Mouse (Mus musculus): ENCODE results near the gene Nme8. TPM values are rescaled to one million over a fixed set of nuclear protein-coding genes. Genes with fewer than 3 reads are reported as not detected.

Nme8 gene
- total and polyA plus RNA-seq, 3 experiments, result not detected

GRCm38 (mm10) chr13:19624632-19625320, 72.8 kb downstream of the Nme8 start (continued):
- no peak for TF ChIP-seq GABPA (IDR thresholded peaks at IDR 0.05; ENCODE audit: low read depth, low read length)
- no peak for TF ChIP-seq USF2 (IDR thresholded peaks at IDR 0.05; ENCODE audit: borderline replicate concordance in 1 of 2, insufficient read depth in 1 of 2, low read depth in 1 of 2, low read length in 2 of 2)

DNA sequence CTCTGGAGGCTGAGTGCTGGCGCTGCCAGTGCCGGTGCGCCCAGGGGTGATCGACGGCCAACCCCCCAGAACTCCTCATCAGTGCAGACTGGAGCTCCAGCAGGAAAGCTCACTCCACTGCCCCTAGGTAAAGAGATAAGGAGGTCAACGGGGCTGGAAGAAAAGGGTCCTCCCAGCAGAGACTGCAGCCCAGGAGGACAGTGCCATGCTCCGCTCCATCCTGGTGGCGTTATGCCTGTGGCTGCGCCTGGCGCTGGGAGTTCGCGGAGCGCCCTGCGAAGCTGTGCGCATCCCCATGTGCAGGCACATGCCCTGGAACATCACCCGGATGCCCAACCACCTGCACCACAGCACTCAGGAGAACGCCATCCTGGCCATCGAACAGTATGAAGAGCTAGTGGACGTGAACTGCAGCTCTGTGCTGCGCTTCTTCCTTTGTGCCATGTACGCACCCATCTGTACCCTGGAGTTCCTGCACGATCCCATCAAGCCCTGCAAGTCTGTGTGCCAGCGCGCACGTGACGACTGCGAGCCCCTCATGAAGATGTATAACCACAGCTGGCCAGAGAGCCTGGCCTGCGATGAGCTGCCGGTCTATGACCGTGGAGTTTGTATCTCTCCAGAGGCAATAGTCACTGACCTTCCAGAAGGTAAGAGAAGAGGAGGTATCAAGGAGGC, 74.2 kb downstream of the Nme8 start:
- no peaks in the 10 kb centered on the region for H3K9me3 ChIP-seq (replicated peaks; ENCODE audit: insufficient read depth, low read length)
- no peak for DNase-seq (ENCODE audit: low read depth, low spot score)
- TF ChIP-seq MAZ (IDR thresholded peaks at IDR 0.05; ENCODE audit: low read depth, low read length) (no peak), MEF2A (IDR thresholded peaks at IDR 0.05; ENCODE audit: extremely low read depth, insufficient replicate concordance, low read depth, low read length, poor library complexity, severe bottlenecking) (no peak), HCFC1 (IDR thresholded peaks at IDR 0.05; ENCODE audit: low read depth, low read length) (no peak), USF2 (IDR thresholded peaks at IDR 0.05; ENCODE audit: borderline replicate concordance in 1 of 2, insufficient read depth in 1 of 2, low read depth in 1 of 2, low read length in 2 of 2) (no peak), BHLHE40 (IDR thresholded peaks at IDR 0.05; ENCODE audit: borderline replicate concordance, low read depth, low read length) (no peak), MYC (IDR thresholded peaks at IDR 0.05; ENCODE audit: low read depth, low read length) (no peak), KAT2A (conservative IDR thresholded peaks at IDR 0.05; ENCODE audit: low read depth, low read length) (no peak), POLR2A (IDR thresholded peaks at IDR 0.05; ENCODE audit: control insufficient read depth in 1 of 2, insufficient read depth in 1 of 2, low read depth in 1 of 2, low read length in 2 of 2, poor library complexity in 1 of 2) (no peak), E2F4 (IDR thresholded peaks at IDR 0.05; ENCODE audit: borderline replicate concordance, low read depth, low read length) (no peak), SMC3 (IDR thresholded peaks at IDR 0.05; ENCODE audit: low read depth, low read length) (no peak)
- H3K4me1 ChIP-seq (ENCODE audit: control insufficient read depth in 1 of 2, insufficient read depth in 2 of 2, low read length in 2 of 2), result peaks cover 0 to 5% of the 10 kb centered on the region in 2 experiments; a peak in 2 of 4 replicates
- H3K4me3 ChIP-seq (ENCODE audit: control insufficient read depth in 1 of 2, insufficient read depth in 1 of 2, low read depth in 2 of 2, low read length in 2 of 2), result no peak overlapping the region
- peaks cover 0 to 7% of the 10 kb centered on the region in 2 experiments; a peak in 2 of 4 replicates for H3K36me3 ChIP-seq (ENCODE audit: control insufficient read depth in 1 of 2, insufficient read depth in 2 of 2, low read length in 2 of 2)
- H3K79me2 ChIP-seq (ENCODE audit: control insufficient read depth, insufficient read depth, low read length, poor library complexity), result no peaks in the 10 kb centered on the region
- H3K27ac ChIP-seq (ENCODE audit: control insufficient read depth, low read depth, low read length), result no peak overlapping the region
- H3K27me3 ChIP-seq (ENCODE audit: control insufficient read depth in 1 of 2, insufficient read depth in 2 of 2, low read length in 2 of 2), result no peaks in the 10 kb centered on the region; a peak in 1 of 4 replicates
- no peak overlapping the region for H3K9ac ChIP-seq (ENCODE audit: control insufficient read depth, low read depth, low read length, poor library complexity, severe bottlenecking)

GRCm38 (mm10) chr13:19622573-19623227, 74.9 kb downstream of the Nme8 start, which contains the start of gene Sfrp4:
Gene Sfrp4, plus strand, starts transcription at chr13:19623104.
- peaks cover 0 to 5% of the 10 kb centered on the region in 2 experiments; a peak in 2 of 4 replicates for H3K4me1 ChIP-seq (ENCODE audit: control insufficient read depth in 1 of 2, insufficient read depth in 2 of 2, low read length in 2 of 2)
- H3K36me3 ChIP-seq (ENCODE audit: control insufficient read depth in 1 of 2, insufficient read depth in 2 of 2, low read length in 2 of 2), result peaks cover 0 to 5% of the 10 kb centered on the region in 2 experiments; a peak in 2 of 4 replicates
- no peak for TF ChIP-seq SMC3 (IDR thresholded peaks at IDR 0.05; ENCODE audit: low read depth, low read length)
- TF ChIP-seq MEF2A (IDR thresholded peaks at IDR 0.05; ENCODE audit: extremely low read depth, insufficient replicate concordance, low read depth, low read length, poor library complexity, severe bottlenecking), result no peak
- TF ChIP-seq POLR2A (IDR thresholded peaks at IDR 0.05; ENCODE audit: control insufficient read depth in 1 of 2, insufficient read depth in 1 of 2, low read depth in 1 of 2, low read length in 2 of 2, poor library complexity in 1 of 2), result no peak
- no peak for TF ChIP-seq USF2 (IDR thresholded peaks at IDR 0.05; ENCODE audit: borderline replicate concordance in 1 of 2, insufficient read depth in 1 of 2, low read depth in 1 of 2, low read length in 2 of 2)
- no peak for TF ChIP-seq MYB (IDR thresholded peaks at IDR 0.05; ENCODE audit: low read depth, low read length)
- no peak for TF ChIP-seq ZNF384 (IDR thresholded peaks at IDR 0.05; ENCODE audit: low read depth, low read length)
- no peak for TF ChIP-seq UBTF (IDR thresholded peaks at IDR 0.05; ENCODE audit: borderline replicate concordance, insufficient read depth, low read depth, low read length)
- H3K79me2 ChIP-seq (ENCODE audit: control insufficient read depth, insufficient read depth, low read length, poor library complexity), result no peaks in the 10 kb centered on the region
- no peak for DNase-seq (ENCODE audit: low read depth, low spot score)
- H3K4me3 ChIP-seq (ENCODE audit: control insufficient read depth in 1 of 2, insufficient read depth in 1 of 2, low read depth in 2 of 2, low read length in 2 of 2), result no peak within 1 kb of the TSS
- no peaks in the 10 kb centered on the region for H3K9me3 ChIP-seq (replicated peaks; ENCODE audit: insufficient read depth, low read length)
- H3K9ac ChIP-seq (ENCODE audit: control insufficient read depth, low read depth, low read length, poor library complexity, severe bottlenecking), result no peak within 1 kb of the TSS
- no peak within 1 kb of the TSS for H3K27ac ChIP-seq (ENCODE audit: control insufficient read depth, low read depth, low read length)
- no peaks in the 10 kb centered on the region; a peak in 1 of 4 replicates for H3K27me3 ChIP-seq (ENCODE audit: control insufficient read depth in 1 of 2, insufficient read depth in 2 of 2, low read length in 2 of 2)
